Mouse (Mus musculus) G1E (cell line): ENCODE measurements at regions not wholly inside any gene's neighbourhood (a gene's known extent, or its start where the extent isn't known, plus 50 kb on each side); places are given as distances from the start of the nearest gene placed in this dataset.

Experiments
- ATAC-seq: 2 replicates; pipeline ENCODE4 v1.8.0; 2016; ENCODE audit warnings: mild to moderate bottlenecking; ENCODE audit not compliant: insufficient number of reproducible peaks, poor library complexity, low FRiP score, severe bottlenecking; ENCODE audit errors: extremely low read depth
- DNase-seq: peaks from one replicate; pipeline ENCODE4 v3.0.0; 2012; ENCODE audit warnings: low spot score
- H3K27me3 ChIP-seq: 2 replicates; pipeline ENCODE4 v1.6.1; 2012; ENCODE audit warnings: mild to moderate bottlenecking, low read length, inconsistent platforms; ENCODE audit not compliant: insufficient read depth
- H3K36me3 ChIP-seq: replicated peaks from 2 replicates; pipeline ENCODE3; 2012; ENCODE audit warnings: mild to moderate bottlenecking, inconsistent platforms
- H3K4me1 ChIP-seq: 2 replicates; pipeline ENCODE4 v1.6.1; 2012; ENCODE audit warnings: low read depth, low read length, inconsistent platforms, mixed read lengths; ENCODE audit not compliant: insufficient read depth
- H3K4me3 ChIP-seq: 2 replicates; pipeline ENCODE4 v1.5.1; 2012; ENCODE audit warnings: low read depth, mild to moderate bottlenecking, inconsistent platforms, low read length, moderate library complexity, mixed read lengths
- H3K9me3 ChIP-seq: replicated peaks from 2 replicates; pipeline ENCODE4 v1.6.1; 2012; ENCODE audit warnings: inconsistent platforms
- CTCF ChIP-seq: IDR thresholded peaks from 2 replicates; pipeline ENCODE4 v1.5.1; 2012; ENCODE audit warnings: low read depth, low read length, inconsistent platforms, mixed read lengths
- GATA1 ChIP-seq: IDR thresholded peaks from 2 replicates; pipeline ENCODE4 v1.6.1; 2012; ENCODE audit warnings: borderline replicate concordance, low read length, inconsistent platforms, mixed read lengths
- GATA2 ChIP-seq: IDR thresholded peaks from 2 replicates; pipeline ENCODE4 v1.6.1; 2012; ENCODE audit warnings: low read depth, low read length, inconsistent platforms, borderline replicate concordance
- POLR2AphosphoS5 ChIP-seq: IDR thresholded peaks from 2 replicates; pipeline ENCODE4 v1.6.1; 2012; ENCODE audit warnings: low read depth, low read length, inconsistent platforms; ENCODE audit not compliant: insufficient replicate concordance
- TAL1 ChIP-seq: conservative IDR thresholded peaks from 2 replicates; pipeline ENCODE4 v1.6.1; 2012; ENCODE audit warnings: low read depth, low read length, inconsistent platforms, mixed read lengths

DNA sequence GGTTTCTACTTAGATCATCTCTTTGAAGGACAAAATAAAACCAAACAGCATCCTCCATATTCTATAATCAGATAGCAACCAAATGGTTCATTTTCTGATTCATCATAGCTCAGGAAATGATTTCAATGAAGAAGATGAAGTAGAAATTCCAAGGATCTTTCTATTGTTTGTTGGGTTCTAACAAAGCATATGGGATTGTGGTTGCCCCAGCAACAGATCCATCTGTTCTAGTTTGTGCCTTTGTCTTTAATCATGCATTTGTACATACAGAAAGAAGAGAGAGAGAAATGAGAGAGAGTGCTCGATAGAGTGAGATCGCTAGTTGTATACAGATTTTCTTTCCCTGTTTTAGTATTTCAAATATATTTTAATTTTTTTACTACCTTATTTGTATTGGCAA, 183.5 kb upstream of the Tom1l1 start:
- Histone ChIP-seq H3K36me3 (no peaks in the 10 kb centered on the region), H3K9me3 (no peaks in the 10 kb centered on the region), H3K4me3 (no peak overlapping the region), H3K4me1 (no peaks in the 10 kb centered on the region), H3K27me3 (no peaks in the 10 kb centered on the region)
- DNase-seq, result no peak
- TF ChIP-seq CTCF (no peak), POLR2AphosphoS5 (no peak), TAL1 (no peak), GATA1 (no peak), GATA2 (no peak)
- no peak for ATAC-seq

- Histone ChIP-seq H3K27me3 (no peaks in the 10 kb centered on the region), H3K36me3 (no peaks in the 10 kb centered on the region), H3K9me3 (no peaks in the 10 kb centered on the region), H3K4me3 (no peak overlapping the region), H3K4me1 (no peaks in the 10 kb centered on the region)
- TF ChIP-seq CTCF (no peak), GATA1 (no peak), GATA2 (no peak), POLR2AphosphoS5 (no peak), TAL1 (no peak)
- DNase-seq, result no peak
- no peak for ATAC-seq
Observed at GRCm38 (mm10) chr11:90863981-90864760, 176.0 kb upstream of the Tom1l1 start.

- ATAC-seq (no peak), DNase-seq (no peak)
- TF ChIP-seq CTCF (no peak), GATA2 (no peak), GATA1 (no peak), POLR2AphosphoS5 (no peak), TAL1 (no peak)
- Histone ChIP-seq H3K36me3 (no peaks in the 10 kb centered on the region), H3K27me3 (no peaks in the 10 kb centered on the region), H3K4me1 (no peaks in the 10 kb centered on the region), H3K4me3 (no peak overlapping the region), H3K9me3 (no peaks in the 10 kb centered on the region)
Observed at GRCm38 (mm10) chr11:90855731-90856130, 167.6 kb upstream of the Tom1l1 start.

DNA sequence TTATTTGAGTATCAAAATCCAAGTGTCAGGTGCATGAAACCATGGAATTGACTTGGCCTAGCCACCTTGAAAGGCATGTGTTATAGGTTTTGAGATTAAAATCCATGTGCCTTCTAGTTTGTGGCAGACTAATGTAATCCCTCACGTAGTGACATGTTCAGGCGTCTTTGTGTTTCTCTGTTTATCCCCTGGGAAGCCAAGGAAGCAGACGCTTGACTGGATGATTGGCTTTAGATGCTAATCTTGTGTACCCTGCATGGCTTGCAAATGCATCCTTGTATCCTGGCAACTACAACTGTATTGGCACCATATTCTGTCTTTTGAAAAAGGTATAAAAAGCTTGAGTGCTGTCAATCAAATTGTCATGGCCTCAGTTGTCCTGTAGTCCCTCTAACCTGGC, 167.2 kb upstream of the Tom1l1 start:
- no peaks in the 10 kb centered on the region for H3K36me3 ChIP-seq
- DNase-seq (no peak), ATAC-seq (no peak)
- H3K4me1 ChIP-seq, result no peaks in the 10 kb centered on the region
- H3K9me3 ChIP-seq, result no peaks in the 10 kb centered on the region
- TF ChIP-seq GATA1, result no peak
- no peak for TF ChIP-seq TAL1
- no peaks in the 10 kb centered on the region for H3K27me3 ChIP-seq
- H3K4me3 ChIP-seq, result no peak overlapping the region

DNA sequence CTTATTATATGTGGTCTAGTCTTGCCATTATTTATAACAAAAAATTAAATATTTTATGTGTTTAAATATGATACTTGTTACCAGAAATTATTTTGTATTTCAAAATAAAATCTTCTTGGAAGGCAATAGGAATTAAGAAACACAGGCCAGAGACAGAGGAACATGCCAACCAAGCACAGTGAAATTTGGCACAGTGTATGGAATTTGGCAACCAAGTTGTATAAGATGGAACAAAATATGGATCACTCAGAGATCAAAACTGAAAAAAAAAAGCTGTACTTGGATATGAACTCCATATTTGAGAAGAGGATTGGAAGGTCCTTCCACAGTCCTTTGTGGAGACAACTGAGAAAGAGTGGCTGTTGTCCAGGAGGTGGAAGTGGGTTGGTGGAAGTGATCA, 163.1 kb upstream of the Tom1l1 start:
- no peak overlapping the region for H3K4me3 ChIP-seq
- no peaks in the 10 kb centered on the region for H3K9me3 ChIP-seq
- no peak for ATAC-seq
- H3K36me3 ChIP-seq, result no peaks in the 10 kb centered on the region
- no peak for DNase-seq
- H3K4me1 ChIP-seq, result no peaks in the 10 kb centered on the region
- no peak for TF ChIP-seq GATA1
- TF ChIP-seq POLR2AphosphoS5, result no peak
- TF ChIP-seq CTCF, result no peak
- TF ChIP-seq GATA2, result no peak
- no peak for TF ChIP-seq TAL1
- no peaks in the 10 kb centered on the region for H3K27me3 ChIP-seq

- no peaks in the 10 kb centered on the region for H3K9me3 ChIP-seq
- H3K4me3 ChIP-seq, result no peak overlapping the region
- ATAC-seq (no peak), DNase-seq (no peak)
- H3K27me3 ChIP-seq, result no peaks in the 10 kb centered on the region
- no peaks in the 10 kb centered on the region for H3K4me1 ChIP-seq
- H3K36me3 ChIP-seq, result no peaks in the 10 kb centered on the region
- TF ChIP-seq POLR2AphosphoS5 (no peak), CTCF (no peak), GATA2 (no peak), TAL1 (no peak), GATA1 (no peak)
Observed at GRCm38 (mm10) chr11:90844925-90845319, 156.8 kb upstream of the Tom1l1 start.

DNA sequence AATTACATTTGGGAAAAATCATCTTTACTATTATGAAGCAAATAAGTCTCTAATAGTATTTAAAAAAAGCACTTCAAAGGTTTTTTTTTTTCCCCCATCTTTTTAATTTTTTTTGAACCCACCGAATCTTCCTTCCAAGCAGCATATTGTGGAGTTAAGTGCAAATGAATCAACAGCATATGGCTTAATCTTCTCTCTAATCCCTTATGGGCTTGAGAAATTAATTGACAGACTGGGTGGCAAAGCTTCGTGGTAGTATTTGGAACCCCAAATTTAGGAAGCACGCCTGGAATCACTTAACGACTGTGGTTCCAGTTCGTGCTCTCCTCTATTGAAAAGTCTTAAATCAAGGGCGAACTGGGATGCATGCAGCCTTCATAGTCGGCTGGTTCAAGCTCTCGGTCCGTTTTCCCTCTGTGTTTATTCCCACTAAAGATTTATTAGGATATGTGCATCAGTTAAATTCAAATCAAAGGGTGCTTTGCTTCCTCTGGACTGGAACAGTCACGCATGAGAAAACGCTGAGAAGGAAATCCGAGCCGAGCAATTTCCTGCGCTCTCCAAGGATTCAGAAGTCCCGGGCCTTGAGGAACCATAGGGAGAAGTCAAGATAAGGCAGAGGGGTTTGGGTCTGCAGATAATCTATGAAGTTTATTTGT, 156.2 kb upstream of the Tom1l1 start:
- TF ChIP-seq GATA1, result no peak
- Histone ChIP-seq H3K4me3 (no peak overlapping the region), H3K4me1 (no peaks in the 10 kb centered on the region), H3K9me3 (no peaks in the 10 kb centered on the region), H3K27me3 (no peaks in the 10 kb centered on the region), H3K36me3 (no peaks in the 10 kb centered on the region)
- DNase-seq (no peak), ATAC-seq (no peak)
